Mouse (Mus musculus) midbrain, embryonic 11.5 days (tissue): Measurements from ENCODE around the gene Lrrc37a. TPM values are rescaled to one million over a fixed set of nuclear protein-coding genes. Genes with fewer than 3 reads are reported as not detected.

Experiments
- ATAC-seq: fragments of 200-750 bp; cut with Nextera tagmentation; 2 replicates; pipeline ENCODE4 v1.8.0; 2017; ENCODE audit warnings: moderate TSS enrichment, moderate library complexity; ENCODE audit not compliant: low FRiP score
- DNase-seq: peaks from one replicate; pipeline ENCODE4 v3.0.0; 2015; ENCODE audit warnings: low spot score; ENCODE audit errors: missing footprints
- H3K27ac ChIP-seq: fragments of 300-500 bp; sonication (generic); 2 replicates; pipeline ENCODE4 v1.5.1; 2014; ENCODE audit warnings: low read depth, low read length
- H3K27me3 ChIP-seq: fragments of 300-500 bp; sonication (generic); 2 replicates; pipeline ENCODE4 v1.6.1; 2014; ENCODE audit warnings: mild to moderate bottlenecking, low read length, moderate library complexity, mixed read lengths; ENCODE audit not compliant: control insufficient read depth, insufficient read depth
- H3K36me3 ChIP-seq: fragments of 300-500 bp; sonication (generic); 2 replicates; pipeline ENCODE4 v1.6.1; 2014; ENCODE audit warnings: mild to moderate bottlenecking, low read length, moderate library complexity, mixed read lengths; ENCODE audit not compliant: control insufficient read depth, insufficient read depth
- H3K4me1 ChIP-seq: fragments of 300-500 bp; sonication (generic); 2 replicates; pipeline ENCODE4 v1.6.1; 2014; ENCODE audit warnings: low read length; ENCODE audit not compliant: control insufficient read depth, insufficient read depth
- H3K4me2 ChIP-seq: fragments of 300-500 bp; sonication (generic); 2 replicates; pipeline ENCODE4 v1.6.1; 2014; ENCODE audit warnings: mild to moderate bottlenecking, moderate library complexity
- H3K4me3 ChIP-seq: fragments of 300-500 bp; sonication (generic); 2 replicates; pipeline ENCODE4 v1.5.1; 2014; ENCODE audit warnings: low read depth, low read length
- H3K9ac ChIP-seq: fragments of 300-500 bp; sonication (generic); 2 replicates; pipeline ENCODE4 v1.6.1; 2014; ENCODE audit warnings: low read length
- H3K9me3 ChIP-seq: fragments of 300-500 bp; sonication (generic); 2 replicates; pipeline ENCODE4 v1.6.1; 2016; ENCODE audit warnings: low read length; ENCODE audit not compliant: control insufficient read depth
- WGBS: fragments of 180-500 bp; shearing (Covaris S2); extraction: QIAGEN DNeasy Blood & Tissue Kit; methylation state at CpG from one replicate; pipeline ENCODE4 v1.1.7; 2014; 5-methylcytosine and 5-hydroxymethylcytosine counted together
- polyA plus RNA-seq: library from polyadenylated mRNA; unstranded; fragments of >200 nt; fragmentation: Nextera tagmentation; extraction: Ambion mirVana; gene quantifications from 2 replicates; pipeline ENCODE4 v1.2.1, GENCODE M21; 2014

Lrrc37a gene
- polyA plus RNA-seq, 1 experiment from 2014 or later = not detected

DNA sequence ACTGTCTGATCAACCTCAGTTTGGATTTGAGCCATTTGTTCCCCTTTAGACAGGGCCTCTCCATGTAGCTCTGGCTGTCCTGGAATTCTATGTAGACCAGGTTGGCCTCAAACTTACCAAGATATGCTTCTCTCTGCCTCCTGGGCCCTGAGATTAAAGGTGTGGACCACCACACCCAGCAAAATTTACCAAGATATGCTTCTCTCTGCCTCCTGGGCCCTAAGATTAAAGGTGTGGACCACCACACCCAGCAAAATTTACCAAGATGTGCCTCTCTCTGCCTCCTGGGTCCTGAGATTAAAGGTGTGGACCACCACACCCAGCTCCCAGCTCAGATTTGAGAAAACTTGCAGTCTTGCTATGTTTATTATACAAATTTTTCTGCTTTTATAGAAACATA is 99.8 kb downstream of the Lrrc37a start:
- ATAC-seq (no peak), DNase-seq (no peak)
- Histone ChIP-seq H3K36me3 (no peaks in the 10 kb centered on the region), H3K27me3 (no peaks in the 10 kb centered on the region), H3K4me2 (no peak overlapping the region), H3K4me1 (no peaks in the 10 kb centered on the region), H3K9me3 (no peaks in the 10 kb centered on the region), H3K27ac (no peak overlapping the region), H3K4me3 (no peak overlapping the region), H3K9ac (no peak overlapping the region)

DNA sequence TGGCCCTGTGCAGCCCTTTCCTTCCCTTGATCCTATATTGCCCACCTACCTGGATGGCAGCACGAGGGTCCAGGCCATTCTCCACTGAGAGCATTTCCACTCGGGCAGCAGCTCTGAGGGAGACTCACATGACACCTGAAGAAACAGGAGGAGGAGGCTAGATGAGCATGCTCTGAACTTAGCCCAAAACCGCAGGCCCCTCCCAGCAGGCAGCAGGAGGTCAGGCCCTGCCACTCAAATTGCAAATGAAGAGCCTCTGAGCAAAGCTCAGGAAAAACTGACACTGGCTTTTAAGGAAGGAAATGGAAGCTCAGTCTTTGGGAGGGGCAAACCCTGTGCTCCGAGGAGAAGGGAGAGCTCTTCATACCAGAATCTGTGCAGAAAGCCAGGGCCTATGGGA is 100.6 kb downstream of the Lrrc37a start:
- H3K27ac ChIP-seq = no peak overlapping the region
- ATAC-seq (no peak), DNase-seq (no peak)
- no peaks in the 10 kb centered on the region for H3K27me3 ChIP-seq
- no peak overlapping the region for H3K9ac ChIP-seq
- H3K4me3 ChIP-seq = no peak overlapping the region
- no peak overlapping the region for H3K4me2 ChIP-seq
- H3K36me3 ChIP-seq = no peaks in the 10 kb centered on the region
- no peaks in the 10 kb centered on the region for H3K9me3 ChIP-seq
- no peaks in the 10 kb centered on the region for H3K4me1 ChIP-seq
- 67% methylated on average over 4 of the region's 4 CpGs for WGBS

- no peak for DNase-seq
- Histone ChIP-seq H3K9me3 (no peaks in the 10 kb centered on the region), H3K9ac (no peak overlapping the region), H3K4me3 (no peak overlapping the region), H3K4me1 (no peaks in the 10 kb centered on the region), H3K27ac (no peak overlapping the region), H3K36me3 (no peaks in the 10 kb centered on the region), H3K27me3 (no peaks in the 10 kb centered on the region), H3K4me2 (no peak overlapping the region)
- WGBS = 94% methylated on average over 5 of the region's 5 CpGs
- no peak for ATAC-seq
Observed at GRCm38 (mm10) chr11:103402738-103403137, 101.7 kb downstream of the Lrrc37a start.

GRCm38 (mm10) chr11:103402198-103402597 is 102.2 kb downstream of the Lrrc37a start:
- Histone ChIP-seq H3K9ac (no peak overlapping the region), H3K4me3 (no peak overlapping the region), H3K4me2 (no peak overlapping the region), H3K9me3 (no peaks in the 10 kb centered on the region), H3K36me3 (no peaks in the 10 kb centered on the region), H3K27me3 (no peaks in the 10 kb centered on the region), H3K27ac (no peak overlapping the region), H3K4me1 (no peaks in the 10 kb centered on the region)
- WGBS = 58% methylated on average over 2 of the region's 2 CpGs
- DNase-seq (no peak), ATAC-seq (no peak)

Other genes starting within 250 kb of the Lrrc37a start
- gene Map3k14, start 237.1 kb downstream of the Lrrc37a start, polyA plus RNA-seq = 2.3 and 3.3 TPM in 2 replicates
- gene Arhgap27, start 140.9 kb downstream of the Lrrc37a start, polyA plus RNA-seq = 2.4 and 2.8 TPM in 2 replicates
- 6.4 and 7.6 TPM in 2 replicates for gene Plekhm1, start 91.9 kb downstream of the Lrrc37a start, polyA plus RNA-seq
- gene Gm884, start 116.5 kb upstream of the Lrrc37a start, polyA plus RNA-seq = not detected in 2 replicates
- not detected in 2 replicates for gene Lyzl6, start 134.3 kb upstream of the Lrrc37a start, polyA plus RNA-seq
- gene Rprml, start 145.0 kb upstream of the Lrrc37a start, polyA plus RNA-seq = not detected in 2 replicates
- gene Gosr2, start 193.3 kb upstream of the Lrrc37a start, polyA plus RNA-seq = 87.8 and 90.9 TPM in 2 replicates
- 0.25 and 0.36 TPM in 2 replicates for gene Wnt9b, start 245.2 kb upstream of the Lrrc37a start, polyA plus RNA-seq